Mouse (Mus musculus): ENCODE measurements around the gene Stk11.

Stk11 gene

DNA sequence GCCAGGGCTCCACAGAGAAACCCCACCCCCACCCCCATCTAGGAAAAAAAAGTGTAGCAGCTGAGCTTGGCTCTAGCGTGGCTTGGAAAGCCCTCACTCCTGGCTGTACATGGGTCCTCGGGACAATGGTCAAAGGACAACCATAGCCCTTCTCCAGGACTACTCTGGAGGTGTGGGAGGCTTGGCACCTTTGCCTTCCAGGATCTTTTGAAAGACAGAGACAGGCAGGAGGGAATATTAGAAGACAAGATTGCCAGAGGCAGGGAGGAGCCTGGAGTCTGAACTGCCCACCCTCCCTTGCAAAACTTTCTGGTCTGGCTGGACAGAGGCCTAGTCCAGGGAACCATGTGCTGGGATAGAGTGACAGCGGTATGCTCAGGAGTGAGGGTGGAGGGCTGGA lies 20.9 kb upstream of the Stk11 start:
- DNase-seq (ENCODE audit: low spot score in 2 of 2), result no peak

- no peak for DNase-seq (ENCODE audit: low spot score in 2 of 2)
Measured at GRCm38 (mm10) chr10:80095547-80095946, 20.1 kb upstream of the Stk11 start.

DNA sequence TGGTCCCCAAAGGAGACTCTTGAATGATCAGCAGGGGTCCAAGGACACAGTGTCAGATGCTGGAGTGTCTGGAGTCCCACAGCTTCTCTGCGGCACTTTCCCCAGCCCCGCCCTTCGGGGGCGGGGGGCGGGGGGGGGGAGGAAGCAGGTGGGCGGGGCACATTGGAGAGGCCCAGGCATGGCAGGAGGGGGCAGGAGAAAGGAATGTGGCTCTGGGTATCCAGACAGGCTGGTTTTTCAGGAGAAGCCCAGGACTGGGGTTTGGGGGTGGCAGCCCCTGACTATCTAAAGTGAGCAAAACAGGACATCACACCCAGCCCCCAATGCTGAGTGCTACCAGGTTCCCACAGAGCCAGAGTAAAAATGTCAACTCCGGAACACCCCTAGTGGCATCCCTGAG lies 18.3 kb upstream of the Stk11 start:
- DNase-seq (ENCODE audit: low spot score in 2 of 2), result no peak

- DNase-seq (ENCODE audit: low spot score in 2 of 2), result no peak
Measured at GRCm38 (mm10) chr10:80098630-80099029, 17.0 kb upstream of the Stk11 start.

- DNase-seq (ENCODE audit: low spot score in 2 of 2), result no peak
Measured at GRCm38 (mm10) chr10:80100982-80101381, 14.6 kb upstream of the Stk11 start.

DNA sequence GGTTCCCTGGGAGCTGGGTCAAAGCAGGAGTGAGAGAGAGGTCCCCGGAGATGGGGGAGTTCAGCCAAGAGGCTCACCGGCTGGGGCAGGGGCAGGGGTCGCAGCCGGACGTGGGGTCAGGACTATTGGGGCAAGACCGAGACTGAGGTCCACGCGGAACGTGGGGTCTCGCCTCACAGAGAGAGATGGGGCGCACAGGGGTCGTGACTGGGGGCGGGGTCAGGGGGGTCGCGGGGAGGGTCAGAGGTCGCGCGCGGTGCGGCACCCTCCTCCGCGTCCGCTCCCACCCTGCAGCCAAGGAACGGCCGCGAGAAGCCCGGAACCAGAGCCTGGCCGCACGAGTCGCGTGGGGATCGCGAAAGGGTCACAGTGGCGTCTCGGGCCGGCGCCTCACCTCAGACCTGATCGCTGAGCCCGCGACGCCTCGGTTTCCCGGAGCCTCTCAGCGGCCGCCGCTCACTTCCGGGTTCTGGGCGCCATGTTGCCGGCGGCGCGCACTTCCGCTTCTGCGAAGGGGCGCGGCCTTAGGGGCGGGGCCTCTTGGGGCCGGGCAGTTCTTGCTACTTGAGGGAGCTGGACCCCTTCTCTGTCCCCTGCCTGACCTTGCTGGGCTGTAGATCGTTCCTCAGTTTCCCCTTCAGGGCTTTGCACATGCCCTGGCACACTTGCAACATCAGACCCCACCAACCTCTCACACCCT lies 13.2 kb upstream of the Stk11 start:
- DNase-seq (ENCODE audit: low spot score in 2 of 2), result peak; percentile 61 to 71

GRCm38 (mm10) chr10:80103032-80103431 lies 12.6 kb upstream of the Stk11 start:
- no peak for DNase-seq (ENCODE audit: low spot score in 2 of 2)

GRCm38 (mm10) chr10:80104181-80104580 lies 11.4 kb upstream of the Stk11 start:
- no peak for DNase-seq (ENCODE audit: low spot score in 2 of 2)

DNA sequence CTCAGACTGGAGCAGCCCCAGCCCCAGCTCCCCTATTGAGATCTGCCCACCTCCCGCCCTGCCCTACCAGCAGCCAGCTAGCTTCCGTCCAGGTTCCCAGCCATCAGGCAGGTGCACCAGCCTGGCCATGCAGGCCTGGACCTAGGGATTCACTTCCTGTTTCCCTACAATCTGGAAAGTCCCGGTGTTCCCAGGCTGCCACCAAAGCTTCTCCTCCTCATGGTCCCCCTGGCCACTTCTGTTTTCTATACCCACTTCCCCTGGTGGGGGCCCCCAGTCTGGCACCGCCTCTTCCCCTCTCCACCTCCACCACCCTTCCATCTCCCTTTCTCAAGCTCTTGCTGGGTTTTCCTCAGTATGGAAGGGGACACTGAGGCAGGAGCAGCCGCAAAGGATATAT lies 10.1 kb upstream of the Stk11 start, which contains the start of gene Sbno2:
Gene Sbno2, minus strand, starts transcription at position 112 of the 400 bp plus-strand sequence.
- no peak for DNase-seq (ENCODE audit: low spot score in 2 of 2)

GRCm38 (mm10) chr10:80105926-80106325 lies 9.7 kb upstream of the Stk11 start:
- DNase-seq (ENCODE audit: low spot score in 2 of 2), result no peak

DNA sequence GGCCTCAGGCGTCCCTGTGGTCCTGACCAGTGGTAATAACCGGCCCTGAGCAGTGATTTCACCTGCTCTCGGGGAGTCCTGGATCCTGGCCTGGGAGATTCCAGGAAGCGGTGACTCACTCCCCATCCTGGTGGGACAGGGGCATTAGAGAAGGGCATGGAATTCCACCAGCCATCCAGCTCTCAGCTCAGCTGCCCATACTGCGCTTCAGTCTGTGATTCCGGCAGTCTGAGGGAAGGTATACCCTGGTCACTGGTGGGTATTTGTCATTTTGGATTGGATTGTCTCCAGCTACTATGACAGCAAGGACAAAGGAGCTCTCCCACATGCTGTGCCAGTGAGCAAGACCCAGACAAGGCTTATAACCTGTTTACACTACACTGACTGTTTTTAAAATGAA lies 7.9 kb upstream of the Stk11 start:
- DNase-seq (ENCODE audit: low spot score in 2 of 2), result no peak

GRCm38 (mm10) chr10:80114341-80115284 lies 990 bp upstream of the Stk11 start:
- DNase-seq (ENCODE audit: low spot score in 2 of 2), result peak; percentile 78 to 81

GRCm38 (mm10) chr10:80115944-80116335 lies 337 bp downstream of the Stk11 start:
- no peak for DNase-seq (ENCODE audit: low spot score in 2 of 2)

GRCm38 (mm10) chr10:80116563-80116926 lies 942 bp downstream of the Stk11 start:
- DNase-seq (ENCODE audit: low spot score in 2 of 2), result no peak

- no peak for DNase-seq (ENCODE audit: low spot score in 2 of 2)
Measured at GRCm38 (mm10) chr10:80116927-80117691, 1.5 kb downstream of the Stk11 start.

GRCm38 (mm10) chr10:80117736-80118135 lies 2.1 kb downstream of the Stk11 start:
- DNase-seq (ENCODE audit: low spot score in 2 of 2), result no peak

DNA sequence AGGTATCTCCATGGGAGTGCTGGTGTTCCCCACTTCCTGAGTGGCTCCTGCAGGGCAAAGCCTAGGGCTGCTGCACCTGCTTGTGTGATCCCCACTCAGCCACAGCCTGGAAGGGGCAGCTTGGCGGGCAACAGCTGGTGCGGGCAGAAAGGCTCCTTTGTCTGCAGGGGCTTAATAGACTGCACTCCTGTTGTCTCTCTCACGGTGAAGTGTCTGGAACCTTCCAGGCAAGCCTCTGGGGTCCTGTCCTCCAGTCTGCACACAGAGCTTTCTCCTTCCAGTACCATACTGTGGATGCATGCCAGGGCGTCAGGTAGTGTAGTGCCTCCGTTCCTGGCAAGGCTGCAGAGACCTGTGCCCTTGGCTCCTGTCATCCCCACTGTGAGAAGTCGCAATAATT lies 2.9 kb downstream of the Stk11 start:
- DNase-seq (ENCODE audit: low spot score in 2 of 2), result no peak

GRCm38 (mm10) chr10:80120146-80120545 lies 4.5 kb downstream of the Stk11 start:
- no peak for DNase-seq (ENCODE audit: low spot score in 2 of 2)

DNA sequence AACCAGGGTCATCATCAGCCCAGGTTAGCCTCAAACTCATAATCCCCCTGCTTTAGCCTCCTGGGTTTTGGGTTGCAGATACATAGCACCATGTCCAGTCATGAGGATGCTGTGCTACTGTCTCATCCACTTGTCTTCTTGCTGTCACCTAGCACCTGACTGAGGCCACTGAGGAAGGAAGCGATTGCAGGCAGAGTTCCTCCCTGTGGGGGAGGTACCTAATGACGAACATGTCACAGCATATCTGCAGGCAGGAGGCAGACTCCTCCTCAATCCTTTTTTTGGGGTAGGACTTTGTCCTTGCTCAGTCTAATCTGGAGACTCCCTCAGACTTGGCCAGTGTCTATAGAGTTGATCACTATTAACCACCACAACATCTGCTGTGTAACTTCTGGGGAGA lies 6.0 kb downstream of the Stk11 start:
- no peak for DNase-seq (ENCODE audit: low spot score in 2 of 2)

- DNase-seq (ENCODE audit: low spot score in 2 of 2), result no peak
Measured at GRCm38 (mm10) chr10:80123932-80124562, 8.4 kb downstream of the Stk11 start.

GRCm38 (mm10) chr10:80127920-80128319 lies 12.3 kb downstream of the Stk11 start:
- DNase-seq (ENCODE audit: low spot score in 2 of 2), result no peak

DNA sequence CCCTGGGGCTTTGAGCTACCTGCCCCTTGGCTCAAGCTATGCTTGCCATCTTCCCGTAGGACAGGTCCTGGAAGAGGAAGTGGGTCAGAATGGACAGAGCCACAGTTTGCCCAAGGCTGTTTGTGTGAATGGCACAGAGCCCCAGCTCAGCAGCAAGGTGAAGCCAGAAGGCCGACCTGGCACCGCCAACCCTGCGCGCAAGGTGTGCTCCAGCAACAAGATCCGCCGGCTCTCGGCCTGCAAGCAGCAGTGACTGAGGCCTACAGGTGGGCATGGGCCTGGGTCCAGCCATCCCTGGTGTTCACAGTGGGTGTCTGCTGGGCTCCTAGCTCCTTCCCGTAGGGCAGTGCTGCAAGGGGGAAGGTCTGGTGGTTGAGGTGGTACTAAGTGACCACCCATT lies 14.2 kb downstream of the Stk11 start:
- DNase-seq (ENCODE audit: low spot score in 2 of 2), result no peak
